In genomic region chr5:81021864-81022305, GRCm38 (mm10) we compare ENCODE assay signal across 9 mouse cellular contexts. TPM values are rescaled to one million over a fixed set of nuclear protein-coding genes. Genes with fewer than 3 reads are reported as not detected.
DNase-seq lines count a peak whose midpoint lies in the region; ATAC-seq lines count a peak whose summit lies in the region.
"Had no signal": no experiment of that assay in that cellular context is flagged by ENCODE, and none has a peak within 500 bp of the region (broad histone marks: within the 10 kb centered on the region; RNA-seq: fewer than 3 reads in every experiment).

No protein-coding gene starts in this region.

- intact Hi-C loops in left cerebral cortex, postnatal 36 days (cut with DNase I): loop anchor here (5.0 to 10.0 kb wide), 6 partner anchors 60 to 1323 kb away; no protein-coding TSS in a partner anchor

- H3K9ac ChIP-seq in heart, embryonic 14.5 days (ENCODE audit: low read length): peak overlapping the region; percentile 80
- H3K9ac ChIP-seq in midbrain, embryonic 13.5 days (replicated peaks): peak overlapping the region; percentile 79

- no peaks in the 10 kb centered on the region for H3K27me3 ChIP-seq in heart, embryonic 14.5 days (ENCODE audit: control insufficient read depth, insufficient read depth, low read length)
- no peaks in the 10 kb centered on the region for H3K27me3 ChIP-seq in midbrain, embryonic 13.5 days

- H3K9me3 ChIP-seq in heart, embryonic 14.5 days (ENCODE audit: control insufficient read depth, low read length): no peaks in the 10 kb centered on the region
- no peaks in the 10 kb centered on the region for H3K9me3 ChIP-seq in midbrain, embryonic 13.5 days

- no peak for ATAC-seq in heart, embryonic 14.5 days (ENCODE audit: insufficient number of reproducible peaks, insufficient read depth, low FRiP score, low read depth)
- peak; percentile 3; the same call in 1 of the 2 replicates for ATAC-seq in midbrain, embryonic 13.5 days
- no peak for ATAC-seq in megakaryocyte progenitor cell, adult 5-6 weeks (replicated peaks; ENCODE audit: poor library complexity)

- H3K27ac ChIP-seq in heart, embryonic 14.5 days (replicated peaks in 1 of 2; ENCODE audit: control insufficient read depth in 1 of 2, insufficient read depth in 1 of 2, low read depth in 2 of 2, low read length in 2 of 2): no peak overlapping the region
- peak overlapping the region; percentile 99 for H3K27ac ChIP-seq in midbrain, embryonic 13.5 days

- peak overlapping the region; percentile 76 to 91 for H3K4me3 ChIP-seq in heart, embryonic 14.5 days (ENCODE audit: control insufficient read depth in 1 of 2, insufficient read depth in 1 of 2, low read depth in 1 of 2, low read length in 2 of 2)
- H3K4me3 ChIP-seq in midbrain, embryonic 13.5 days (replicated peaks): peak overlapping the region; percentile 85

- DNase-seq in adrenal gland, postnatal 10 days: peak; percentile 21
- DNase-seq in adrenal gland, adult 18-20 months (ENCODE audit: low spot score in 2 of 2): no peak
- peak; percentile 32 for DNase-seq in right cerebral cortex, adult 18-20 months
- DNase-seq in right cerebral cortex, postnatal 36 days (ENCODE audit: low spot score in 2 of 2): no peak
- peak; percentile 47 to 61 for DNase-seq in left cerebral cortex, postnatal 36 days (ENCODE audit: low spot score in 2 of 2)

- H3K4me2 ChIP-seq in heart, embryonic 14.5 days (ENCODE audit: low read length): peak overlapping the region; percentile 79
- peak overlapping the region; percentile 88 for H3K4me2 ChIP-seq in midbrain, embryonic 13.5 days (replicated peaks)

- peaks cover 9 to 11% of the 10 kb centered on the region in 2 experiments; a peak in 3 of 4 replicates for H3K4me1 ChIP-seq in heart, embryonic 14.5 days (ENCODE audit: control insufficient read depth in 2 of 2, insufficient read depth in 2 of 2, low read length in 2 of 2)
- H3K4me1 ChIP-seq in midbrain, embryonic 13.5 days (replicated peaks): peaks cover 27% of the 10 kb centered on the region

- 2% methylated on average over 21 of the region's 21 CpGs for WGBS in heart, embryonic 14.5 days
- WGBS in midbrain, embryonic 13.5 days: under 1% methylated on average over 21 of the region's 21 CpGs

- H3K36me3 ChIP-seq in heart, embryonic 14.5 days (ENCODE audit: control insufficient read depth, insufficient read depth, low read length): no peaks in the 10 kb centered on the region
- no peaks in the 10 kb centered on the region for H3K36me3 ChIP-seq in midbrain, embryonic 13.5 days

RNA-seq across cellular contexts. Expression of gene Adgrl3, which starts 1.9 kb away (rescaled TPM):
- 10 to 100 TPM in 1 of 2 experiments, 1 to 10 TPM in 1; 8.8 to 17.0 TPM for total RNA-seq in adrenal gland, postnatal 10 days (2021)
- total RNA-seq in adrenal gland, adult 18-20 months (2021): 1 to 10 TPM; 5.1 to 5.5 TPM
- 8.0 and 8.5 TPM in 2 replicates for polyA plus RNA-seq in heart, embryonic 14.5 days (2014; fragmentation: Nextera tagmentation; extraction: Ambion mirVana)
- 100 to 1,000 TPM; 224 to 242 TPM for total RNA-seq in left cerebral cortex, postnatal 36 days (2021)
- polyA plus RNA-seq in midbrain, embryonic 13.5 days (2015; fragmentation: Nextera tagmentation; extraction: Ambion mirVana): 58.5 and 60.2 TPM in 2 replicates
- not detected in 2 replicates for total RNA-seq in megakaryocyte progenitor cell, adult 5-6 weeks (2015)
- total RNA-seq in megakaryocyte progenitor cell, adult 5-6 weeks (2017): not detected in 2 replicates
- total RNA-seq: common myeloid progenitor, adult 5-6 weeks had no signal

Comparison
In these comparisons a context has a peak if more than half of its experiments do, and no peak if none do; other contexts are left out.
1. DNase-seq: peak in adrenal gland, postnatal 10 days (single experiment), right cerebral cortex, adult 18-20 months (single experiment) and left cerebral cortex, postnatal 36 days (2 of 2); none in adrenal gland, adult 18-20 months (0 of 2) and right cerebral cortex, postnatal 36 days (0 of 2).
2. RNA of gene Adgrl3, which starts 1.9 kb away (total RNA-seq): 224 to 242 TPM in left cerebral cortex, postnatal 36 days; 8.8 to 17.0 TPM in adrenal gland, postnatal 10 days, 5.1 to 5.5 TPM in adrenal gland, adult 18-20 months and not detected in megakaryocyte progenitor cell, adult 5-6 weeks; every median in the first group is over 10 times any median in the second.